Mouse (Mus musculus) cortical plate, adult 2 months (tissue): ENCODE results near the gene Zbtb11. TPM values are rescaled to one million over a fixed set of nuclear protein-coding genes. Genes with fewer than 3 reads are reported as not detected.
A peak's percentile ranks its signal among the peaks of the same experiment; 100 is the strongest.
"Not testable (repeated sequence)": the region's sequence is repeated elsewhere in the genome, so short reads cannot be mapped to it uniquely, and the experiment has no call there.

ENCODE experiments used
- H3K27ac ChIP-seq: fragments of 200-500 bp; 2 replicates; pipeline ENCODE4 v1.5.1; 2012; ENCODE audit warnings: low read length, control low read depth, inconsistent platforms; ENCODE audit not compliant: insufficient read depth
- H3K4me1 ChIP-seq: fragments of 200-500 bp; 2 replicates; pipeline ENCODE4 v1.6.1; 2011; ENCODE audit warnings: low read length; ENCODE audit not compliant: control insufficient read depth, insufficient read depth
- H3K4me3 ChIP-seq: fragments of 200-500 bp; 2 replicates; pipeline ENCODE4 v1.5.1; 2011; ENCODE audit warnings: mild to moderate bottlenecking, low read length, control low read depth; ENCODE audit not compliant: insufficient read depth
- CTCF ChIP-seq: fragments of 200-500 bp; IDR thresholded peaks from 2 replicates; pipeline ENCODE4 v1.5.1; 2011; ENCODE audit warnings: mild to moderate bottlenecking, control low read depth, low read length; ENCODE audit not compliant: insufficient read depth; ENCODE audit errors: extremely low read depth
- POLR2A ChIP-seq: fragments of 200-500 bp; IDR thresholded peaks from 2 replicates; pipeline ENCODE4 v1.6.1; 2011; ENCODE audit warnings: mild to moderate bottlenecking, low read length, control low read depth; ENCODE audit not compliant: insufficient read depth; ENCODE audit errors: extremely low read depth
- polyA plus RNA-seq: library from polyadenylated mRNA; depleted of rRNA; stranded (reverse); fragments of >200 nt; gene quantifications from 2 replicates; pipeline ENCODE4 v1.2.3, GENCODE M21; 2012

The Zbtb11 gene
- polyA plus RNA-seq, 1 experiment, result 25.8 TPM

DNA sequence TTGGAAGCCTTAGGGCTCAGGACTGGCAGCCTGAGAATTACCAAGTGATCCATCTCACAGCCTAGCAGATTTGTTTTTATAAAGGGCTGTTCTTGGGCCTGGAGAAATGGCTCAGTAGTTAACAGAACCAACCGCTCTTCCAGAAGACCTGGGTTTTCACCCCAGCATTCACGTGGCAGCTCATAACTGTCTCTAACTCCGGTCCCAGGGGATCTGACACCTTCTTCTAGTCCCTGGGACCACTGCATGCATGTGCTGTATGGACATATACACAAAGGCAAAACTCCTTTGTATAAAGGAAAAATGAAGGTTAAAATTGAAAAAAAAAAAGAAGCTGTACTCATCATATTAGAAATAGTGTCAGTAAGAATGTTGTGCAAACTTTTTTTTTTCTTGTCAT is 23.2 kb upstream of the Zbtb11 start:
- no peak overlapping the region for H3K27ac ChIP-seq
- TF ChIP-seq POLR2A (no peak), CTCF (no peak)
- no peak overlapping the region for H3K4me3 ChIP-seq
- H3K4me1 ChIP-seq, result no peaks in the 10 kb centered on the region

DNA sequence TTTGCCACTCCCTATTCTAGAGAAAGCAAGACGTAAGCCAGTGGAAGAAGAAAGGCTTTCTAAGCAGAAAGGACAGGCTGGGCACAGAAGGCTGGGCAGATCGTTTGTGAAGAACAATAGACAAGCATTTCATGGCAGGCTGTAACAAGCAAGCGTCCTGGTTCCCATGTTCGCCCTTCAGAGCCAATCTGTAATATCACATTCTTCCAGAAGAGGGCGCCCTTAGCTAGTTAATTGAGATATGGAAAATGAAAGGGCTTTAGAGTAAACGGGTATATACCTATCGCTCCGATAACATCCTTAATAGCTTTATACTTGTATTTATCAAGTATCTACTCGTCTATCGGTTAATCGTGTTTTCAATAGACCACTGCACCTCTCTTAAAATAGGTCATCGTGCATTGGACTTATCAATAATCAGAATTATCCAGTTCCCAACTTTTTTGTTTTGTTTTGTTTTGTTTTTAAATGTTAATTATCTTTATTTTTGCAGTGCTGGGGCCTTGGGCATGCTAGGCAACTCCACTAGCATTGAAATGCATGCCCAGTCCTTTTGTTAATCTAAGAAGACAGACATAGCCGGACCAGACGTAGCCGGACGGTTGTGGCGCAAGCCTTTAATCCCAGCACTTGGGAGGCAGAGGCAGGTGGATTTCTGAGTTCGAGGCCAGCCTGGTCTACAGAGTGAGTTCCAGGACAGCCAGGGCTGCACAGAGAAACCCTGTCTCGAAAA is 22.6 kb upstream of the Zbtb11 start:
- TF ChIP-seq CTCF (peak; percentile 69), POLR2A (no peak)
- Histone ChIP-seq H3K27ac (no peak overlapping the region), H3K4me1 (no peaks in the 10 kb centered on the region), H3K4me3 (no peak overlapping the region)

DNA sequence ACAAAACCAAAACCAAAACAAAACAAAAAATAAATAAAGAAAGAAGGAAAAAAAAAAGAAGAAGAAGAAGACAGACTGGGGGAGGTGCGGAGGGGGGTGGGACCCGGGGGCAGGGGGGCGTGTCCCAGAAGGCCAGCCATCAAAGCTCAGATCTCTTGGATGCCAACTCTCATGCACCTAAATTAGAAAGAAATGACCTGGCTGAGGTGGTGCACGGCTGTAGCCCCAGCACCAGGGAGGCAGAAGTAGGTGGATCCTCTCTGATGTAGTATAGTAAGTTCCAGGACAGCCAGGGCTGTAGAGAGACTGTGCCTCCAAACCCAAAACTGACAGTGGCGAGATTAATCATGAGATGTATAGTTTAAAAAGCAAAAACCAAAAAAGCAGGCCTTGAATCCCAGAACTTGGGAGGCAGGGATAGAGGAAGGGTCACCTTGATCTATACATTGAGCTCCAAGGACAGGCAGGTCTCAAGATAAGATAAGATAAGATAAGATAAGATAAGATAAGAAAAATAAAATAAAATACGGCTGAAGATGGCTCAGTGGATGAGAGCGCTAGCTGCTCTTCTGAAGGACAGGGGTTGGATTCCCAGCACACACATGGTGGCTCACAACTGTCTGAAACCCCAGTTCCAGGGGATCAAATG is 21.9 kb upstream of the Zbtb11 start:
- Histone ChIP-seq H3K4me1 (no peaks in the 10 kb centered on the region), H3K27ac (no peak overlapping the region), H3K4me3 (no peak overlapping the region)
- TF ChIP-seq CTCF (no peak), POLR2A (no peak)

DNA sequence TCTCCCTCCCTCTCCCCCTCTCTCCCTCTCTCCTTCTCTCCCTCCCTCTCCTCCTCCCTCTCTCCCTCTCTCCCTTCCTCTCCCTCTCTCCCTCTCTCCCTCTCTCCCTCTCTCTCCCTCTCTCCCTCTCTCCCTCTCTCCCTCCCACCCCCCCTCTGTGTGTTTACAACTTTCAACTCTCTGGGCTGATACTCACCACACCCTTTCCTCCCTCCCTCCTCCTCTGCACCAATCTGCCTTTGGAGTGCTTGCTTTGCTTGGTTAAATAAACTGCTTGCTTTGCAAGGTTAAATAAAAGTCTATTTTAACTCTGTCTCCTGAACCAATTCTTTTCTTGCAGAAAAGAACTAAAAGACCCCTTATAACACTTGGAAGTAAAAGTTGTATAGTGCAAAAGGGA is 20.9 kb upstream of the Zbtb11 start:
- H3K4me3 ChIP-seq, result no peak overlapping the region
- no peak overlapping the region for H3K27ac ChIP-seq
- no peak for TF ChIP-seq CTCF
- TF ChIP-seq POLR2A, result no peak
- H3K4me1 ChIP-seq, result no peaks in the 10 kb centered on the region

DNA sequence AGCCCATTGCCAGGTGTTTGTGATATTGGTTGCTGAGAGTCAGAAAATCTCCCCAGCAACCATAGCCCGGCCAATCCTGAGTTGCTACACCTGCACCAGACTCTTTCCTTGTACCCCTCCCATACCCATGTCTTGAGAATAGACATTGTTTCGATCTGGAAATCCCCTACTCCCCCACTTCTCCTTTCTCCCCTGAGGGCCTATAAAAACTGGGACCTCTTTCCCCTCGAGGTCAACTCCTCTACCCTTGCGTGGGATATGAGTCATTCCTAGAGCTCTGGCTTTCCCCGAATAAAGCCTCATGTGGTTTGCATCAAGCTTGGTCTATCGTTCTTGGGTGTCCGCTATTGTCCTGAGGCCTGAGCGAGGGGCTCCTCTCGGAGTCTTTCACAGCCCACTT is 19.5 kb upstream of the Zbtb11 start:
- not testable (repeated sequence) for H3K27ac ChIP-seq, H3K4me1 ChIP-seq, H3K4me3 ChIP-seq

DNA sequence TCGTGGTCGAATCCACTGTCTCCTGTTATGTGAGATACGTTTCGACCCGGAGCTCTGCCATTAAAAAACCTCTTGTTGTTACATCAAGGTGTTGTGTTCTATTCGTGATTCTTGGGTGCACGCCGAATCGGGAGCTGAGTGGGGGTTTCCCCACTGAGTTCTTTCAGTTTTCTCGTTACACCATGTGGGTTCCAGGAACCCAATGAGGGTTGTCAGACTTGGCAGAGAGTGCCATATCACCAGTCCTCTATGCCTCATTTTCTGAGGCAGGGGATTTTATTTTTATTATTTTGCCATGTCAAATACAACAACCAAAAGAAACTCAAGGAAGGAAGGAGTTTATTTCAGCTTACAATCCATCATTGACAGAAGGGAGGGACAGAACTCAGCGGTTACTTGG is 10.6 kb upstream of the Zbtb11 start:
- not testable (repeated sequence) for H3K27ac ChIP-seq, H3K4me1 ChIP-seq, H3K4me3 ChIP-seq

DNA sequence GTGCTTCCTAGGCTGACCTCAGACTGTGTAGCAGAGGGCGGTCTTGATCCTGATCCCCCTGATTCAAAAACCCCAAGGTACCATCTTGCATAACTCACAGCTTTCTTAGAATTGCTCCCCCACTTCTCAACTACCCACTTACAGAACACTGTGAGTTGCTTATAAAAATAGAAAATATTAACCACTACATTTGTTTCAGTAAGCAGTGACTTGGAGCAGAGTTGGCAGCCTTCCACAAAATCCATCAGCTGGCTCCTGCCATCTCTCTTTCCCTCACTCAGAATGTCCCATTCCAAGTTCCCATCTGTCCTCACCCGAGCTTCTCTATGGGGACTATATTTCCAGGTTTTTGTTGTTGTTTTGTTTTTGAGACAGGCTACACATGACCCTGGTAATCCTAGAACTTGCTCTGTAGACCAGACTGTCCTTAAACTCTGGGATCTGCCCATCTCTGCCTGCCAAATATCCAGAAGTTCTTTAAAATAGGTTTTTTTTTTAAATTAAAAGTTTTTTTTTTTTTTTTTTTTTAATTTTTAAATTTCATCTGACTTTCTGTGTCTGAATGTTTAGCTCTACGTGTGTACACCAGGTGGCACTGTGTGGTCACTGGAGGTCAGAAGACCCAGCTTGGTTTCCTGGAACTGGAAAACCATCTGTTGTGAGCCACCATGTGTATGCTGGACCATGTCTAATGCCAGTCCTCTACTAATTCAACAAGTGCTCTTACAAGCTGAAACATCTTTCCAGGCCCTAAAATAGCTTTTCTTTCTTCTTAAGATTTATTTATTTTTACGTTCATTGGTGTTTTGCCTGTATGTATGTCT is 9.3 kb upstream of the Zbtb11 start:
- no peak overlapping the region for H3K4me3 ChIP-seq
- TF ChIP-seq CTCF, result peak; percentile 24; the same call in 1 of the 2 replicates
- TF ChIP-seq POLR2A, result no peak
- peak overlapping the region; percentile 61 for H3K27ac ChIP-seq
- peaks cover 3% of the 10 kb centered on the region; the same call in 1 of the 2 replicates for H3K4me1 ChIP-seq

DNA sequence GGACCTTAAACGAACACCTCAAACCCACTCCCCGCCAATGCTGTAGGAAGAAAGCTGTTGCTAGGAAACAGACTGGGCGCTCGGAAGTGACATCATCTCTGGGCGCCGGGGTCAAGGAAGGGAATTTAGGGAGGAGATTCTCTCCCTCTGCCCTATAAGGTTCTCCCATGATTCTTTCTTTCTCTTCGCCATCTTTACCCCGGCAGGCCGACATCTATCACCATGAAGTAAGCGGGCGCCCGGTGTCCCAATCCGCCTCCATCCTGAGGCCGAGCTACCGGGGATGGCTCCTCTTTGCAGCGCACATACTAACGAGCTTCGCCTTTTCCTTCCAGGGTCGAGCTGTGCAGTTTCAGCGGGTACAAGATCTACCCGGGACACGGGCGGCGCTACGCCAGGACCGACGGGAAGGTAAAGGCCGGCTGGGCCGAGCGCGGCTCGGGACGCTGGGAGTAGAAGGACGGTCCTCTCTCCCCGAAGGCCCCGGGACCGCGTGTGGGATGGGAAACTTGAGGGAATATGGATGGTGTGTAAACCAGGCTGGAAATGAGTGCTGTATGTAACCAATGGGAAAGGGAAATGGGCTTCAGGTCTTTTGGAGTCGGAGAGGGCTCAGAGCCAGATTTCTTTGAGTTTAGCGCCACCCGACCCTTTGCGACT is 7.3 kb upstream of the Zbtb11 start, which contains the start of gene Rpl24:
Gene Rpl24 (plus strand): TSS at position 64 of the 660 bp plus-strand sequence.
- TF ChIP-seq CTCF (no peak), POLR2A (peak; percentile 61; the same call in 1 of the 2 replicates)
- Histone ChIP-seq H3K4me1 (peaks cover 3% of the 10 kb centered on the region; the same call in 1 of the 2 replicates), H3K27ac (peak within 1 kb of the TSS; percentile 86), H3K4me3 (peak within 1 kb of the TSS; percentile 98)

DNA sequence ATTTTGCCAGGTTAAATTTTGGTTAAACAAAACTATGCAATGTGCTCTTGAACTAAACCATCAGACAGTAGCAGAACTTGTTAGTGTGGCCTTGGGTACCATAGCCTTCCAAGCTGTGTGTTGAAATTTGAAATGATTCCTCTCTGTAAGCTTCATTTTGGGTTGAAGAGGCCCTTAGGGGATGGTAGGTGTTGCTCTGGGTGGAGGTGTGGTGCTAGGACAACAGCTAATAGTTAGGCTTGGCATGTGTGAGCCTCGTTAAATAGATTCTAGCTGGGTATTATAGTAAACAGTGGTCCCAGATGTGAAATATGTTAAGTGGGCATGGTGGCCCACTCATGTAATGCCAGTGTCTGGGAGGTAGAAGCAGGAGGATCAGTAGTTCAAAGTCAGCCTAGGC is 6.5 kb upstream of the Zbtb11 start:
- TF ChIP-seq CTCF (no peak), POLR2A (no peak)
- H3K4me1 ChIP-seq, result peaks cover 3% of the 10 kb centered on the region; the same call in 1 of the 2 replicates
- H3K27ac ChIP-seq, result no peak overlapping the region
- peak overlapping the region; percentile 98; the same call in 1 of the 2 replicates for H3K4me3 ChIP-seq
